ENCODE assay signal across 22 mouse cellular contexts in genomic region chr15:62693671-62694070, GRCm38 (mm10).
DNase-seq lines count a peak whose midpoint lies in the region; TF ChIP-seq lines count a peak whose summit lies in the region.
"Had no signal": no experiment of that assay in that cellular context is flagged by ENCODE, and none has a peak within 500 bp of the region (broad histone marks: within the 10 kb centered on the region; RNA-seq: fewer than 3 reads in every experiment).

No protein-coding gene starts in this region.

- DNase-seq in ES-CJ7 (ENCODE audit: low read depth, low spot score) (peak; percentile 26), R1 (ENCODE audit: low read depth, low spot score) (peak; percentile 59), ZHBTc4 (ENCODE audit: low read depth, low spot score) (peak; percentile 54)
- no peak for DNase-seq in kidney, adult 11 months
- no peak for DNase-seq in cerebellum, postnatal 4 days (ENCODE audit: low spot score in 2 of 2)
- DNase-seq in cerebellum, adult 11 months = no peak
- DNase-seq: adrenal gland, adult 8-10 months; adrenal gland, postnatal 14 days; adrenal gland, postnatal 36 days; cerebellum, adult 18-20 months; cerebellum, adult 8-10 months; cerebellum, adult 9-11 months; cerebellum, postnatal 14 days; cerebellum, postnatal 36 days; forebrain, postnatal 0 days had no signal

- no peak for TF ChIP-seq CTCF in E14TG2a.4 (conservative IDR thresholded peaks at IDR 0.05; ENCODE audit: low read length)

- no peaks in the 10 kb centered on the region for H3K27me3 ChIP-seq in E14TG2a.4 (ENCODE audit: insufficient read depth, low read length)
- H3K27me3 ChIP-seq: embryonic facial prominence, embryonic 12.5 days; forebrain, embryonic 13.5 days; forebrain, embryonic 15.5 days; Patski had no signal

- H3K9me3 ChIP-seq in E14TG2a.4 (ENCODE audit: low read length) = peaks cover 9% of the 10 kb centered on the region
- H3K9me3 ChIP-seq: embryonic facial prominence, embryonic 10.5 days; embryonic facial prominence, embryonic 12.5 days; forebrain, embryonic 13.5 days; forebrain, embryonic 15.5 days; G1E had no signal

- H3K4me1 ChIP-seq in E14TG2a.4 (replicated peaks; ENCODE audit: low read depth, low read length) = no peaks in the 10 kb centered on the region
- H3K4me1 ChIP-seq: embryonic facial prominence, embryonic 10.5 days; embryonic facial prominence, embryonic 12.5 days; forebrain, embryonic 13.5 days; forebrain, embryonic 15.5 days had no signal

- no peaks in the 10 kb centered on the region for H3K36me3 ChIP-seq in E14TG2a.4 (ENCODE audit: insufficient read depth, low read length)
- H3K36me3 ChIP-seq: embryonic facial prominence, embryonic 10.5 days; embryonic facial prominence, embryonic 12.5 days; forebrain, embryonic 15.5 days; G1E had no signal

- H3K4me3 ChIP-seq in E14TG2a.4 (replicated peaks; ENCODE audit: low read length) = 0 out of 2 replicates have a peak overlapping the region, but pooled peaks have one; percentile 35
- H3K4me3 ChIP-seq: embryonic facial prominence, embryonic 10.5 days; embryonic facial prominence, embryonic 12.5 days; forebrain, embryonic 13.5 days; forebrain, embryonic 15.5 days had no signal

Comparison
In these comparisons a context has a peak if more than half of its experiments do, and no peak if none do; other contexts are left out.
1. DNase-seq: peak in ES-CJ7 (single experiment), R1 (single experiment) and ZHBTc4 (single experiment); none in kidney, adult 11 months (single experiment), cerebellum, postnatal 4 days (0 of 2) and cerebellum, adult 11 months (single experiment).